Mouse (Mus musculus): Measurements from ENCODE around the gene Olfr524.

Olfr524 gene

DNA sequence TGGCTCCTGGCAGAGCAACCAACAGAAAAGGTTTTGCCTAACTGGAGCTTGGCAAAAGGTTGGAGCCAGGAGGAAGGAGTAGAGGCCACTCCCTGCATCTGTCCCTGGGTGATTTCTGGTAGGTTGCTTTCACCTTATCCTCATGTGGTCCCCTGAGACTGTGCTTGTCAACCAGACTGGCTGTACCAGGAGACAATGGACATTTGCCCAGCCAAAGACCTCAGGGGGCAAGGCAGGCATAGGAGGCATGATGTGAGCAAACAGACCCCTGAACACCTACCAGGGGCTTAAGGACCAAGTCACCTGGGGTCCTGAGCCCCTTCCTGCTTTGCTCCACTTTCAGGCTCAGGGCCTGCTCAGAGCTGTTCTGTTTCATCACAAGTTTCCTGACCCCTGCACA is at the start of gene Olfr524:
Gene Olfr524, minus strand, starts transcription at position 101 of the 400 bp plus-strand sequence.
- DNase-seq, result no peak

DNA sequence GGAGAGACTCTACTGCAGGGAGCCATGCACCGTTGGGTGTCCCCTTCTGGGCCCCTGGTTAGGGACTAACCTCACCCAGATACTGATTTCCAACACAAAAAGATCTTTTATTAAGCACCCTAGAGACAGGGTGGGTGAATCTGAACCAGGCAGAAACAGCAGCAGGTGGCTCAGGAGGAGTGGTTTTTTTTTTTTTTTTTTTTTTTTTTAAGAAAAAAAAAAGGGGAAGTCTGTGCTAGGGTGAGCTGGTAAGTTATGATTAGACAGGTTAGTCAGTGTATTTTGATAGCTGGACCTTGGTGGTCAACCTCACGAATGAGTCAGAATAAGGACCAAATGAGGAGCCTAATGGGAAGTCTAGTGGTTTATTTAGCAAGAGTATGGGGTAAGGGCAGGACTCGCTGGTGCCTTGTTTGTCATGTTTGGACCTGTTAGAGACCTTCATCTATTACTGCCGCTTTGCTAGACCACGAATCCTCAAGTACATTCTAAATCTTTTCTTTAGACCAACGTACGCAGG is 48.1 kb upstream of the Olfr524 start:
- DNase-seq, result no peak

DNA sequence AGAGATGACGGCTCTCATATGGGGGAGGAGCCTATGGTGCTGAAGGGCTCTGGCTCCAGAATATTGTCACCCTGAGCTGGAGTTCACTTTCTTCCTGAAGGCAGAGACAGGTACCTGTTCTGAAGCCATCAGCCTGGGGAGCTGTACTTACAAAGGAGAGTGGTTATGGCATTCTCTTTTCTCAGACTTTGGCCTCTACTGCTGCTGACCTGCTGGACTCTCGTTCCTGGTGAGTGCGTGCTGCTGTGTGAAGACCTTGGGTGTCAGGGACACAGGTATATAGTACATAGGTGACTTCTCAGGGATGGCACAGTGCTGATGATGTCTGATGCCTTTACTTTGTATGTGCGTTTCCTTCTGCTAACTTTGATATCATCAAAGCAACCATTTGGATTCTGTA is 41.5 kb upstream of the Olfr524 start, which contains the start of gene 5830411N06Rik:
Gene 5830411N06Rik, plus strand, starts transcription at position 69 of the 400 bp plus-strand sequence.
- no peak for DNase-seq

DNA sequence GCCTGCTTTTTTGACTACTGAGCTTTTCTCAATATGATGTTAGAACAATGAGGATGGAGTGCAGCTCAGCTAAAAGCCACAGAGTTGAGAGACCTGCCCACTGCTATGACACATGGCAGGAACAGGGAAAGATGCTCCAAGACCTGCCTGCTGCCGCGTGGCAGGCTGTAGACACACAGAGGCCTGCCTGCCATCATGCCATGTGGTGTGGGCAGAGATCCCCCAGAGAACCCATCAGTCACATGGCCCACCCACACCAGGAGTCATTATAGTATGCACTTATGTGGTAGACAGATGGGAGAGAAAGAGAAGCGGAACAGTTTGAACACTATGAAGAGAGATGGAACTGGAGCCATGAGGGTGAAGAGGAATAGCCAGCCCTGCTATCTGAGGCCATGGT is 27.9 kb upstream of the Olfr524 start:
- no peak for DNase-seq

DNA sequence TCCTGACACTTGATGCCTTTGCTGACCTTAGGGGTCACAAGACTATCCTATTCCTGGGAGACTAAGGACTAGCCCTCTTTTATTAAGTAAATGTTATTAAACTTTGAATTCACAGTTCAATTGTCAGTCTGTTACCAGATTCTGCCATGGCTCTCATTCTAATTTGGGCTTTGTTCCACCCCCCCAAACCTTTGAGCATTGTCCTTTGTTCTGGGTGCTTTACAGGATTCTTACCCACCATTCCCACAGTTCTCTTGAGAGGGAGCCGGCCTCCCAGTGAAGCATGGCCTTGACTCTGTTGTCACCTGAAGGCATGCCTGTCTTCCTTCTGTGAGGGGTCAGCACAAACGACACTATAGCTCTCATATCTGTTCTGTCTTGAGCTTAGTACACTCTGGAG is 25.3 kb upstream of the Olfr524 start:
- no peak for DNase-seq

DNA sequence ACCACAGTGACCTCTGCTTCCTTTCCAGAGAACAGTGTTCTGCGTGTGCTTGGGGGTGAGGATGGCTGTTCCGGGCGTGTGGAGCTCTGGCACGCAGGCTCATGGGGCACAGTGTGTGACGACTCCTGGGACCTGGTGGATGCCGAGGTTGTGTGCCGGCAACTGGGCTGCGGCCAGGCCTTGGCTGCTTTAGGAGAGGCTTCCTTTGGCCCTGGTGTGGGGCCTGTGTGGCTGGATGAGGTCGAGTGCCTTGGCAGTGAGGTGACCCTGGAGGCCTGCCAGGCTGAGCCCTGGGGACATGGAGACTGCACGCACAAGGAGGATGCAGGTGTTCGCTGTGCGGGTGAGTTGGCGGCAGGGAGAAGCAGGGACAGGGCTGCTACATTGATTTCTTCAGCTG is 22.7 kb upstream of the Olfr524 start:
- peak; percentile 45 to 61 for DNase-seq

DNA sequence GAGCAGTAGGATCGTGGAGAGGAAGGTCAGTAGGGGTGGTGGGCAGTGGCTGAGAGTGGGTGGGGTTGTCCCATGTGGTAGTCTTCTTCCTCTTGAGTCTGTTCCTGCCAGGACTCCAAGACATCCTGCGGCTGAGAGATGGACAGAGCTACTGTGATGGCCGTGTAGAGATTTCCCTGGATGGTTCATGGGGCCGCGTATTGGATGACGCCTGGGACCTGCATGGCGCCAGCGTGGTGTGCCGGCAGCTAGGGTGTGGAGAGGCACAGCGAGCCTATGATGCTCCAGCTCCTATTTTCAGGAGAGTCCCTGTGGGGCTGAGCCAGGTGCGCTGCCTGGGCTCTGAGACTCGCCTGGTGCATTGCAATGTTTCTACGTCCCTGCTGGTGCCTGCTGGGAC is 18.4 kb upstream of the Olfr524 start:
- DNase-seq, result no peak

DNA sequence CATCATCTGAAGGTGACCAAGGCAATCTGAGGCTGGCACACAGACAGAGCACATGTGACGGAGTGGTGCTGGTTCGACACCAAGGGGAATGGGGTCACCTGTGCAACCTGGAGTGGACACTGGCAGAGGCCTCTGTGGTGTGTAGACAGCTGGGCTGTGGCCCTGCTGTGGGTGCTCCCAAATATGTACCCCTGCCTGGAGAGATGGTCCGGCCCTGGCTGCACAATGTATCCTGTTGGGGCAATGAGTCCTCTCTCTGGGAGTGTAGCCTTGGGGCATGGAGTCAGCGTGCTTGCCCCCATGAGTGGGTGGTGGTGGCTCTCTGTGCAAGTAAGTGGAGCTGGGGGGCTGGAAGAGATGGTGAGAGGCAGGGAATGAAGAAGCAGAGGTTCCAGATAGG is 14.6 kb upstream of the Olfr524 start:
- no peak for DNase-seq

DNA sequence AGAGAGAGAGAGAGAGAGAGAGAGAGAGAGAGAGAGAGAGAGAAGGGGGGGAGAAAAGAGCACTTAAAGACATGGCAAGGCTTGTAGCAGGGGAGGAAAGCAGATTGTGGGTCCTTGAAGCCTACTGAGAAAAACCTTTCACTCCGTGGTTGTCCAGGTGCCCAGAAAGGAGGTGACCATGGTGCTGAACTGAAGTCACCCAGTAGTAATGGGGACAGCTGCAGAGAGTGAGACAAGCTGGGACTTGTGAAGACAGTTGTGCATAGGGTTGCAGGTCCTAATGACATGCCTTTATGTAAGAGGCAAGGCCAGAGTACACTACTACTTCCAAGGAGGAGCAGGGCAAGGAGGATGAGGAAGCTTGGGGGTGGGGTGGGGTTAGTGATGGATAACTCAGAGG is 13.5 kb upstream of the Olfr524 start:
- DNase-seq, result no peak

DNA sequence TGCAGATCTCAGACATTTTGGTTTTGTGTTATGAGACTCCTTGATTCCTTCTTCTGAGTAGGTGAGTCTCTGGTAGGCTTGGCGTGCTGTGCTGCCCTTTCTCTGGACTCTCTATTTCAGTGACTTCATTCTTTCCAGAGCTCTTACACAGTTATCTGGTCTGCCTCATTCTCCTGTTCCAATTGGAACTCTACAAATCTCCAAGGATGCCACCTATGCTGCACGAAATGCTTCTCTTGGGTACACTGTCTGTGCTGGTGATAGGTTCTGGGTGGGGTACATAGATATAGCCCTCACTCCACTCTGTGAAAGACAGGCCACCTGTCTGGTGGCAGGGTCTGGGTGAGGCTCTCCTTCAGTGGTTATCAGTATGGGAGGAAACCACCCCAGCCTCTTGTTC is 12.2 kb upstream of the Olfr524 start, which contains the start of gene Cd163l1:
Gene Cd163l1, plus strand, starts transcription at position 301 of the 400 bp plus-strand sequence.
- no peak for DNase-seq

DNA sequence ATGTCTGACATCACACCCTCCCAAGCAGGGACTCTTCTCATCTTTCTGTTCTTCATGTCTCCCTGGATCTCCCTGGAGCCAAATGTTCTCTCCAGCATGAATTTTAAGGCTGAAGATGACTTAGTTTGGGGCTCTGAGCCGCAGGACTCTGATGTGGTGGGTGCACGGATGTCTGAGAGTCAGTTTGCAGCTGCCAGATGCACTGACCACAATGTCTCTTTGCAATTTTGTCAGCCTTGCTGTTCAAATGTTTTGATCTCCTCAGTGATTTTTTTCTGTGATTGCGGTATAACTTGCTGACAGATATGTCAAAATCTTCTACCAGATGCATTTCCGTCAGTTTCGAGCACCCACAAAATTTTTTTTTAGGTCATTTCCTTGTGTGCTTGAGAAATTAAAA is 8.1 kb upstream of the Olfr524 start:
- DNase-seq, result no peak

DNA sequence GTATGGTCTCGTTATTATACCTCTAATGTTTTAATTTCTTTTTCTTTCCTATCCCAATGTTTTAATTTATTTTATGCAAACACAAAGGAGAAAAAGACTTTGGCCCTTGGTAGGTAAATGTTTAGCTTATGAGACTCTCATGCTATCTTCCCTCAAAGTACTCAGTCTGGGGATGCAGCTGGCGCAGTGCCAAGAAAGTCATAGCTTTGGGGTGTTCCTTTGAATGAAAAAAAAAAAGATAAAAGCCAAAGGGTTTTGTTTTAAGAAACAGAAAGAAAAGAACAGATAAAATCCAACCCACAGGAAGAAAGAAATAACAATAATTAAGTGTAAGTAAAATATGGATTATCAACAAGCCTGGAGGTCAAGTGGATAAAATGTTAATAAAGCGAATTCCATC is 2.9 kb upstream of the Olfr524 start:
- peak; percentile 23 to 30 for DNase-seq

DNA sequence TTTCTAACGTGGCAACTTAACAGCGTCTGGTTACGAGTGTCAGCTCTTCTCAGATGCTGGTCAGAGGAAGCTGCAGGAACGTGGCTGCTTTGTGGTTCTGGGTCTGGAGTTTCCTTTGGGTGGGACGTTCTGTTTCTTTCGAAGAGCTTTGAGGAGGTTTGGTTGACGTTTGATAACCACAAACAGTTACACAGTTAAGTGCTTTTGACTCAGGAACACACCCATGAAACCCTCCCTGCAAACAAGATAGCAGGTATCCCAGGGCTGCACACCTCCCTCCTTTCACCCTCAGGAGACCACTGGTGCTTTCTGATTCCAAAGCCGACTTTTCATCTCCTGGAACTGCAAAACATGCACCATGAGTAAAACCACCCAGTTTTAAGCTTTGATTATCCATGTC is 2.4 kb upstream of the Olfr524 start:
- DNase-seq, result no peak

DNA sequence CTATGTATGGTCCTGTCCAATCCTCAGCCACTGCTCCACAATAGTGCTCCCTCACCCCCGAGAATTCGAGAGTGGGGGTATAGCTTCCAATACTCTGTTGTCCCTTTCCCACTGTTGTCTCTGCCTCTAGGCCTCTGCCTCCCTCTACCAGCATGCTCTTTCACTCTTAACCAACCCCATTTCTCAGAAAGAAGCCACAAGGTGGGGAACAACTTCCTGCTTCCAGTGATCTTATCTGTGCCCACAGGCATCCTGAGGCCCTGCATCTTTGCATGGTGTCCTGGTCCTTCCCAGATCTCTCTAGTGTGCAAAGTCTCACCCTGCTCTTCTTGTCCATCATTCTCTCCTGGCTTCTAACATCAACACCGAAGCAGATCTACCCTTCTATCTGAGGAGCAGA is 1.1 kb upstream of the Olfr524 start:
- no peak for DNase-seq

DNA sequence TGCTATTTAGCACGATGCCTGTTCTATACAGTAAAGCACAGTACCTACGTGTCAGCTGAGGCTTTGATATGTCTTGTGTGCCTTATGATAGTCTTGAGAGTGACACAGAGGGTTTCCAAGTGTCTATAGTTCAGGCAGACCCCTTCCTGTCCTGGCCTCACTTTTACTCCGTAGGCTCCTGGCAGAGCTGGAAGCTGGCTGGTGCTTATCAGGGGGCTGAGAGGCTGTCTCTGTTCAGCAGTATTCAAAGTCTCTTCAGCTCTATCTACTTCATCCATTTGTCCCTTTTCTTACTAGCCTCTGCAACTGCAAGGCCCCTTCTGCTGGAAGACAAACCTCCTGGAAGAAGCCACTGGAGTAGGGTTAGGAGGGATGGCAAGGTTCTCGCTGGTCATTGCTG is 4.7 kb downstream of the Olfr524 start:
- no peak for DNase-seq

DNA sequence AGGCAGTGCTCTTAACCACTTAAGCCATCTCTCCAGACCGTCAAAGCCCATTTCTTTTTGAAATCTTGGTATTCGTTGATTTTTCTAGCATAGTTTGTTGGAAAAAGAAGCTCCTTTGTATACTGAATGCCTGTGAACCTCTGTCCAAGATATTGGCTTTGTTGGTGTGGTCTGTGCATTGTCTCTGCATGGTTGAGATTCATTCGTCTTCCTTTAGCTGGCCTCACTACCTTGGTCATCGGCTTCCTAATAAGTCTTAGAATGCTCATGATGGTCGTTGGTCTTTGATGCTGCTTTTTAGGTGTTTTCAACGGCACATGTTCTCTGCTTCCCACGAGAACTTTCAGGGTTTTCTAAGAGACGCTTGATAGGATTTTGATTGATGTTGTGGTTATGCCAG is 9.8 kb downstream of the Olfr524 start:
- DNase-seq, result no peak

DNA sequence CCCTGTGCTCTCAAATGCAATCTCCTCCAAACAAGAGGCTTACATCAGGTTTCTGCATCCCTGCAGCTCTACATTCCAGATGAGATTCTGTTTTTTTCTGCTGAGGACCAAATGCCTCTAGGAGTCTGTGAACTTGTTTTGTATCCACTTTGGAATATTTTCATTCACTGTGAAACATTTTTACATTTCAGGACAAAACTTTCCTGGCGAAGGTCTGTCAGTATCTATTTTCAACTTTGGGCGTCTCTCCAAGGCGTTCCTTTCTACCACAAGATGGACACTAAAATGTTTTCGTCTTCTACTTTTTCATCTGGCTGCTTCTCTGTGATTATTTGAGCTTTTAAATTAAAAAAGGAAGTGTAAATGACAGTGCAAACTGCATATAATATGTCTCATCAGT is 11.7 kb downstream of the Olfr524 start:
- no peak for DNase-seq

DNA sequence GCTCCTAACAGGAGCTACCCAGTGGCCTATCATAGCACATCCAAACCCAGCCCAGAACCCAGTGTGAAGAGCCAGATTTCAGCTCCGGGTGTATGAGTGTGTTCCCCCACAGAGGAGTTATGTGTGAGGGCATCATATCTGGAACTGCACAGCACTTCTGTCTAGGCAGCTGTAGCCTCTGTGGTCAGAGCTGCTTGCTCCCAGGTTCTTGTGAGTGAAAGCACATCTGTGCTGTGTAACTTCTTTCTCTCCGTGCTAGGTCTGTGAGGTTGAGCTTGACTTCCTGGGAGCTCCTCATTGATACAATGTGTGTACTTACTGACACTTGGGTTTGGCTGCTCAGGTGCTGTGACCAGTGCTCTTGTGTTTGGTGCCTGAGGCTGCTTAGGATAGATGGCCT is 12.9 kb downstream of the Olfr524 start:
- DNase-seq, result no peak

DNA sequence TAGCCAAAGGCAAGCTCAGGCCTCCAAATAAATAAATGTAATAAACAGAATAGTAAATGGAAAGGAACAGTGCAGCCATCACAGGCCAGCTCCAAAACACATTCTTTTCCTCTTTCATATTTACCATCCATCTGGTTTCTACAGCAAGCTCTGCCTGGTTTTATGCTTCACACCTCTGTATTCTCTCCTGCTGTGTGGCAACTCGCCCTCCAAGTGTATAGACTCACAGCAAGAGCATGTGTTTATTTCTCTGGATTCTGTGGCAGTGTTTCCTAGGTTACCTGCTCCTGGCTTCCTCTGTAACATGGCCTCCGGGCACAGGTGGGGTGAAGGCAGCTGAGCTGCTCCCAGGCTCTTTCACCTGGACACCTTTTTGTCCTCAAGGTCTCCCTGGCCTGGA is 13.3 kb downstream of the Olfr524 start:
- no peak for DNase-seq

DNA sequence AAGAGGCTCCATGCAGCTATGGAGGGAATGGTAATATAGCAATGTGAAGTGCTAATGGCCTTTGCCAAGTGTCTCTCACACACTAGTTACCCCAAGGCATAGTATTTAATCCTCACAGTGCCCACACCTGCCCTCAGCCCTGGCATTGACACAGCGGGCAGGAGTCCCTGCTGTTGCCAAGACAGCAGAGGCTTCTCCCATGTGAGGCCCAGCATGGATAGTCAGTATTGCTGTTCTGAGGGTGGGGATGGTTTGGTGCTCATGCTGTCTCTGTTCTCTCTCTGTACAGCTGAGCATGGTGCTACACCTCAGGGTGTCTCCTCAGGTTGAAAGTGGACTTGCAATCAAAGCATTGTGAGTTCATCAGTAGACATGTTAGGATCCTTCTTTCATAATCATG is 15.3 kb downstream of the Olfr524 start:
- no peak for DNase-seq

DNA sequence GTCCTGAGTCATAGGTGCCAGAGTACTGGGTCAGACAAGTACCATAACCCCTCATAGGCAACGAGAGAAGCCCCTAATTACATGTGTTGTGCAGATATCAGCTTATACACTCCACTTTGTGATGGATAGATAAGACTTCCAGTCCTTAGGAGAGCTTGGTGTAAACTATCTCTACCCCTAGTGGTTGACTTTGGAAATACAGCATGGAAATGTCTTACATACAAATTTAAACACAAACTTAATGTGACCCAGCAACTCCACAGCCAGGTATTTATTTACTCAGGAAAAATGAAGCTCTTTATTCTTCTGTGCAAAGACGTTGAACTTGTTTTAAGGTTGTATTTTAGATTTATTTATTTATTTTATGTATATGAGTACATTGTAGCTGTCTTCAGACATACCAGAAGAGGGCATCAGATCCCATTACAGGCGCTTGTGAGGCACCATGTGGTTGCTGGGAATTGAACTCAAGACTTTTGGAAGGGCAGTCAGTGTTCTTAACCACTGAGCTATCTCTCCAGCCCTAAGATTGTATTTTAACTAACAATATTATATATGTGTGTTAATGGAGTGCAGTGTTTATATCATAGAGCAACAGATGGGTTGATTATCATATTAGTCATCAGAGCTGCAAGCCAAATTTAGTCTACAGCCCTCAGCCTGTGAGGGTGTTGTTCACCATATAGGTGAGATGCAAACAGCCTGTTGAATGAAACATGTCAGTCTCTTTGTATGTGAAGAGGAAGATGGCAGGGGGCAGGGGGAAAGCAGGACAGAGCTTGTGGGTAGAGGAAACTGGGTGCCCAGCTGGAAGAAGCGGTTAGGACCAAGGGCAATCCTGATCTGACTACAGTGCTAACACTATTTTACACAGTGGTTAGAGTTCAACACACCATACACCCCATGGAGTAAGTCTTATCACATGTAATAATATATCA is 17.1 kb downstream of the Olfr524 start:
- DNase-seq, result peak in 1 of 2 experiments; percentile 53

DNA sequence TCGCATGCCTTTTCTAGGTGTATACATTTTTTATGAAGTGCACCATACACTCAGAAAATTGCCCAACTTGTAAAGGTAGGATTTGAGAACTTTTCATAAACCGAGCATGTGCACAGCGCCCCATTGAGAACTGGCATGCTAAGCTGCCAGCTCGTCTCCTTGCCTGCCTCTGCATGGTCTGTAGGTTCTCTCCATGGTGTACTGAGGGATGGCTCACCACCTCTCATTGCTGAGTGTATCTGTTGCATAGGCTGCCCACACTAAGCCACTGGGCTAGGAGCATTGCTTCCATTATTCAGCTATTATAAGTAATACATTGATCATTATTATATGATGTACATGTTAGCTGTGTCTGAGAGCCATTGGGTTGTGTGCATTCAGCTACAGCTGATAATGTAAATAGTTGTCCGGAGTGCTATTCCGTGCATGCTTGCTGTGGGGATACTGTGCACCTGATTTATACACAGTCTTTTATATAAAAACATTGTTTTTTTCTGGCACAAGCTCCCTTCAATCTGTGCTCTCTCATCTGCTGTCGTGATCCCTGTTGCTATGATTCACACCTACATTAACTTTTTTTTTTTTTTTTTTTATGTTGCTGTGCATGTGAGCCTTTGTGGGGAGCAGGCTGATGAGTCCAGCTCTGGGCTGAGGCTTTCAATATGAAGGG is 17.9 kb downstream of the Olfr524 start:
- no peak for DNase-seq

DNA sequence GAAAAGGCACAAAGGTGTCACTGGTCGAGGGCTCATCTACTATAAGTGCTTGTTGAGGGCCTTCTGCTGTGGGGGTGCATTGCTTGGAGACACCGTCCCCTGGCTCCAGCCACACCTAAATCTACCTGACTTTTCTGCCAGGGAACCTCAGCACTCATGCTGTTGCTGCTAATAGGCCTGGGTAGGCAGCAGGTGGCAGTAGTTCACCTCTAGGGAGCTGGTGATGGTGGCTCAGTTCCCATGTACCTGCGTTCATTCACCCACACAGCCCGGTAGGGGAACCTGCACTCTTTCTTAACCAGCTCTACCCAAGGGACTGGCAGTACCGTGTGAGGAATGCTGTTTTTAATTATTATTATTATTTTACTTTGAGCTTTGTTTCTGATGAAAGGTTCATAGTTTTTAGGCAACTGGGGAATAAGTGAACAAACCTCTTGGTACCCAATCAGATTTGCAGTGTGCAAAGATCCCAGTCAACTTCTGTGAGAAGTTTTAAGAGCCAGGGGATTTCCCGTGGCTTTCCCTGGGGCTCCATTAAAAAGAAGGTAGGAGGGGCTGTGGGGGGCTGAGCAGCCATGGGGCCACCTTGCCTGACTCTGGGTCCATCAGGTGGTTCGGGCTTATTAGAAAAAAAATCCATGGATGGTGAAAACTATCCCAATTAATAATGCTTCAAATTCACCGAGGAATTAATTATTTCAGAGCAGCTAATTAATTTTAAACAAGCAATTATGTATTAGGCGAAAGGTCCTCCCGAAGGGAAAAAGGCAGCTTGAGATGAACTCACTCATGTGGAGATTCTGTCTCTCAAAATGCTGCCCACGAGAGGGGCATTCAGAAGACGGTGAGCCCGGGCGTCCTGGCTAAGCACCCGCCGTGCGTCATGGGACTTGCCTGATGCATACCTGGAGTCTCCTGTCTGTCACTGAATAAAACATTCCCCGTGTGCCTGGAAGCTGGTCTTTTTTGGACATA is 18.8 kb downstream of the Olfr524 start:
- DNase-seq, result peak; percentile 22 to 23
